Mouse (Mus musculus) spleen, postnatal 10 days (tissue): Measurements from ENCODE around the gene Hsf2bp.

Source experiments
- DNase-seq, 2 experiments: peaks; one replicate each; pipeline ENCODE4 v3.0.0; 2021 to 2022; ENCODE audit warnings: low spot score in 2 of 2

Hsf2bp gene

DNA sequence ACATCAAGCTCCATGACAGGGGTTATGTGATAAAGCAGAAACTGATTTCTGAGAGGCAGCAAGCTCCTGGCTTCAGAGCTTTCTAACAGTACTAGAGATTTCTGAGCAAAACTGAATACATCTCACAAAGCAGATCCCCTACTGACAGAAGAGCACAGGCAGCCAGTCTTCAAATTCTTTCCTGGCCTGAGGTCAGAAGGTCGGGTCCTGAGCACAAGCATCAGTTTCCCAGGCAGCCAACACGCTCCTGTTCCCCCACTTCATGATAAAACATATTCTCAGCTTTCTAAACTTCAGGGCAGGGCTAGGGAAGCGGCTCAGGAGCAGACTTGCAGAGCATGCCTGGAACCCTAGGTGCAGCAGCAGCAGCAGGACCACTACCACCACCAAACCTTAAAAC lies 52.7 kb downstream of the Hsf2bp start:
- no peak for DNase-seq

DNA sequence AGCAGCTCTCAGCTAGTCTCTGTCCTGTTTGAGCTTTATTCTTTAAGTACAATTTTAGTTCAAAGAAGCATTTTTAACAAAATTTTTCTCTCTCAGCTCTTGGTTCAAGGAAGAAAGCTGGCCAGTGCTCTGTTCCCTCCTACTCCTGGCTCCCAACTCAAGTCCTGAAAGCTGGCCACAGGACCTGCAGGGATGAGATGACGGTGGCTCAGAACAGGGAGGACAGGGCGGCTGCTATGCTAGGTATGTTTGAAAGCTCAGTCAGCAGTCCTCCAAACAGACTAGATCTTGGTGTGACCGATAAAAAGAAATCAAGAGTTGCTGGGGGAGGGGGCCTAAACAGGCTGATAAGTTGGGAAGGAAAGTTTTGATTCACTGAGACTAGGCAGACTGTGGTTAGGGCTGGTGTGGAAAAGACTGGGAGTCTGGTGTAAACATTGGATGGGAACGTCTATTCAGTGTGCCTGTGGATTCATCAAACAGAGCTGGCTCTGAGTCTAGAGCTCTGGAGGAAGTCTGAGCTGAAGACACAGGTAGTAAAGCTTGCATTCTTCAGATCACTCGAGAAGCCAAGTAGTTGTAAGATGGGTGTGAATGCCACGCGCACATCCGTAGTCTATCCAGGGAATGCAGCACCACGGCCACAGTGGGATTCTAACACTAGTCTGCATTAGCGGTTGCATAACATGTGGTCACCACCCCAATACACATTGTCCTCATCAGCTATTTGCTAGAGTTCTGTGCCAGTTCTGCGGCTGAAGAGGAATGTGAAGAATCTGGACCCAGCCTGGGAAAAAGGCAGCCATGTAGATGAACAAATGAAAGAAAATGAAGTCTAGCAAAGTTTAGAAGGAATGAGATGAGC lies 53.6 kb downstream of the Hsf2bp start:
- no peak for DNase-seq

DNA sequence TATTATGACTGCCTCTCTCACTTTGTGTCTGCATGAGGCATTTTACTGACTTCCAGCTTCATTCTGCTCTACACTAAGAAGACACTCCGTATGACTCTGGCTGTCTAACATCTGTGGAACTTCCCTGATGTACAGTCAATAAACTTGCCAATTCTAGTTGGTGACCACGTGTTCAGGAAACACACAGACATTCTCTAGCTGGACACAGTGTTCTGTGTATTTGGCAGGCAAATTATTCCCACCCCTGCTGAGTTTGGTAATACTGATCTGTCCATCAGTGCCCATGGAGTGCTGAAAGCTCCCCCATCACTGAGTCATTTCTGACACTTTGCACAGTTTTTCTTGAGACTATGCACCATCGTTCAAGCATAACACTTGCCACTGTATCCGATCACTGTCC lies 56.3 kb downstream of the Hsf2bp start:
- DNase-seq = no peak

DNA sequence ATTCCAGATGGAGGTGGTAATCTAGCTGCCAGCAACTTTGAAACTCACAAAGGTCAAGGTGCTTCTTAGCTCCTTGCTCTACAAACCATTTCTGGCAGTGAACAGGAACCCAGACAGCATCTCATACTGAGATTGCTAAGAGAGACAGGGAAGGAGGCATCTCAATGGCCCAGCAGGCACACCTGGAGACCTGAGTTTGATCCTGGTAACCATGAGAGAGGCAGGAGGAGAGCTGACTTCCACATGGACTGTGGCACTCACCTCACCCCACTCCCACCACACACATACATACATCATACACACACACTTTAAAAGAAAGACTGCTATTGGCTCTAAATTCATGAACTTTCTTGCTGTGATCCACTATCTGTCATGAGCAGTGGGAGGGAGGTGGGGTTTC lies 59.0 kb downstream of the Hsf2bp start:
- DNase-seq = no peak

DNA sequence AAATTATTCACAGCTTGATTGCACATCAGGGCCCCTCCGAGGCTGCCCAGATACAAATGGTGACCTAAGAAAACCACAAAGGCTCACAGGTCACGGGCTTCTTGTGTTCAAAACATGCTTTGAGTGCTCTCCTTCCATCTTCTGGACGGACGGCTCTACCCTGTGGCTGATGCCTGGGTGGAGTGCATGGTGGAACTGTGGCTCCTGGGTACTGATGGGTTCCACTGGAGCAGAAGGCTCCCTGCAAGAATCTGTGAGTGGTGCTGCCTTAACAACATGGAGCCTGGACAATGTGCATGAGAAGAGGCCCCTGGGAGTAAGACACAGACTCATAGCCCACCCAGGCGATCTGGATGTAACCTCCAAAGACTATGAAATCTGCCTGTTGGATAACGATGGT lies 59.6 kb downstream of the Hsf2bp start:
- DNase-seq = no peak

DNA sequence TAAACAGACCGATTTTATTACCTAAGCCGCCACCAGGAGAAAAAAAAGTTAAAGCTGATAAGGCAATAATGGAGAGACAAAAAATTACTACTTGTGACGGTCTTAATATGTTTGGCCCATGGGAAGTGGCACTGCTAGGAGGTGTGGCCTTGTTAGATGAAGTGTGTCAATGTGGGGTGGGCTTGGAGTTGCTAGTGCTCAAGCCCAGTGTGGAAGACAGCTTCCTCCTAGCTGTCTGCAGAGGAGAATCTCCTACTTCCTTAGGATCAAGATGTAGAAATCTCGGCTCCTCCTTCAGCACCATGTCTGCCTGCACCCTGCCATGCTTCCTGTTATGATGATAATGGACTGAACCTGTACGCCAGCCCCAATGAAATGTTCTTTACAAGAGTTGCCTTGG lies 61.5 kb downstream of the Hsf2bp start:
- DNase-seq = no peak

DNA sequence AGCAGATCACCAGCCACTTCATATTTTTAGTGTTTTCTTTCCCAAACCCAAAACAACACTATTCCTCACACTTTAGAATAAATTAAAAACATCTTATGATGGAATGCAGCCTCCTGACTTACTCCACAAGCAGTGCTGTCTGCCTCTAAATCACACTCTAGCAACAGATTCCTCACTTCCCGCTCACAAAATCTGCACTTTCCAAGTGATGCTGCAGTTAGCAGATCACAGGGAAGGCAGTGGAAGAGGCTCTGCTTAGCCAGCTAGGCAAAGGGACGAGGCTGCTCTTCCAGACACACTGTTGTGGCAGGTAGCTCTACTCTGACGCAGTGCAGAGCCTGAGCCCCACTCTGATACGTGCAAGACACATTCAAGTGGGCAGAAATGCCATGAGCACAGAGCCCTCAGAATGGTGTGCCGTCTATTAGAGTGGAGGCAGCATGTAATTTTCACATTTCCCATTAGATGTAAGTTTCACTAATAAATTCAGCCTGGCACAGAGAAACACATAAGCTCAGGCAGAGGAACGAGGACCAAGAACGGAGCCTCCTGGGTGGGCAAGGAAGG lies 62.4 kb downstream of the Hsf2bp start:
- no peak for DNase-seq

DNA sequence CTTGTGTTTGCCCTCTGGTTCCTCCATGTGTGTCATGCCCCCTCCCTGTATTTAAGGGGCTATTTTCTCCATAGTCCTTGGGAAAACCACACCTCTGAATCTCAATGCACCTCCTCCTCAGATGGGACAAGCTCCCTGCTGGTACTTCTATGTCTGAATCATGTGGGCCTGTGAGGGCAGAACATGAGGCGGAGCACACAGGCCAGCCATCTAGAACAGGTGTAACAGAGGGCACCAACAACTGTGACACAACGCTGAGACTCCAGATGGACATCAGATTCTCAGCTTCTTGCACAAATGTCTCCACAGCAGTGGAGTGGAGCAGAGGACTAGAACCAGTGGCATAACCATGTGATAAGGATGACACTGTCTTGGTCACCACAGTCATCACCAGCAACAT lies 65.3 kb downstream of the Hsf2bp start:
- no peak for DNase-seq

DNA sequence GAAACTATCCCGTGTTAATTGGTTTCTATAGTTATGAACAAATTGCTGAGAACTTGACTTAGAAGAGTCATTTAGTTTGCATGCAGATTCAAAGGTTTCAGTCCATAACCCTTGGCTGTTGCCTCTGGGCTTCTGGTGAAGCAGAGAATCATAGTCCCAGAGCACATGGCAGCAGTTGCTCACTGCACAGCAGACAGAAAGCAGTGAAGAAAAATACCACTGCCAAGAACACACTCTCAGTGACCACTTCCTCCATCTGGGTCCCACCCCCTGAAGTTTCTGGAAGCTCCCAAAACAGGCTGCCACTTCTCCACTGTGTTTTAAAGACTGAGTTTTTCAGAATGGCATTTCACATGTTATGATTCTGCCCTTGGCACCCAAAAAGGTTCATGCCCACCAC lies 67.3 kb downstream of the Hsf2bp start:
- DNase-seq = no peak

DNA sequence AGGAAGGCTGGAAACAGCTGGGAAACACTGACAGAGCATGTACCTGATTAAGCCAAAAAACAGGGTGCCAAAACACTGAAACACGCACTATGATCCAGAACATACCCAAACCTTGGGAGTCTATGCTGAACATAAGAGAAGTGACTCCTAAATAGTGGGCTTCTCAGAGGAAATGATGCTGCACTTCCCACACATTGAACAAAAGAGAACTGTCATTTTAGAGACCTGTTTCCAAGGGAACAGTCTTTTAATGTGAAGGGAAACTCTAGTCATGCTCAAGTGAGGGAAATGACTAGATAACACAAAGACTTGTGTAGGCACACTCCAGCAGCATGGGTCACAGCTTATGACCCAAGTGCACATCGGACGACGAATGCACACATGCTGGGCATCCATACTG lies 68.8 kb downstream of the Hsf2bp start:
- no peak for DNase-seq

DNA sequence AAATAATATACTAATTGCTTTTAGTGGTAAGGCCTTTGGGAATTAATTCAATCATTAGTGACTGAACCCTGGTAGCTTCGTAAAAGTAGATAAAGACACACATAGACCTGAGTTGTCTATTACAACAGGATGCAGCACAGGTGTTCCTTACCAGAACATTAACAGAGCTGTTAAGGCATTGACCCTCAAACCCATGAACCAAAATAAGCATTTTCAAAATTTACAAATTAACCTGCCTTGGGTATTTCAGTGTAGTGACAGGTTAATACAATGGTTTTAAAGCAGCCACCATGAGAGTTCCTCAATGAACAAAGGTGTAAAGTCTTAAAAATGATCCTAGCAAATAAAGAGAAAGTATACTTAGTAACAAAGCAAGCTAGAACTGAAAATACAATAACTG lies 69.6 kb downstream of the Hsf2bp start:
- no peak for DNase-seq

DNA sequence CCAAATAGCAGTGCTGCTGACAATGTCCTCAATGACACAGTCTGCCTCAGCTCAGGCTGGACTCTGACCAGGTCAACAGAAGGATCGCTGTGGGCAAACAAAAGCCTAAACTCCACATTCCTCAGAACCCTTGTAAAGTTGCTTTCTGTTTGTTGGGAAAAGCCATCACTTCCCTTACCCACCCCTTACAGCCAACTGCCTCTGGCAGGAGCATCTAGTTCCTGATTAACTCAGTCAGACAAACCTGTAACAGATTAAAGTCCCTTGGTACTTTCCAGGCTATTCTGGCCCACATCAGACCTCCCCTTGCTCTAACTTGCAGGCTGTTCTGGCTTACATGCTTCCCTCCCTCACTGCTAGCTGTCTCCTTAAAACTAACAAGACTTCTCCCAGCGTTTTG lies 70.5 kb downstream of the Hsf2bp start:
- DNase-seq = no peak

DNA sequence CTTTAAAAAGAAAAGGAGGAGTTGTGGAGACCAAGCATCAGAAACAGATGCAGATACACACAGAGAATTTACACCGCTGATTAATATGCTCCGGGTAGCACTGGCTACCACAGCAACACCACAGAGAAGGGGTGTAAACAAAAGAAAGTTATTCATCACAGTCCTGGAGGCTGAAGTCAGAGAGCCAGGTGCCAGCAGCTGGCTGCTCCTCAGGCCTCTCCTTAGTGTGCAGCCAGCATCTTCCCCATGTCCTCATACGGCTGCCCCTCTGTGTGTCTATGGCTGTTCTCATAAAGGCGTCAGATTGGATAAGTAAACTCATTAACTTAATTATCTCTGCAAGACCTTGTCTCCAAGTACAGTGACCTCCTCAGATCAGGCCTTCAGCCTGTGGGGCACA lies 73.2 kb downstream of the Hsf2bp start:
- no peak for DNase-seq

DNA sequence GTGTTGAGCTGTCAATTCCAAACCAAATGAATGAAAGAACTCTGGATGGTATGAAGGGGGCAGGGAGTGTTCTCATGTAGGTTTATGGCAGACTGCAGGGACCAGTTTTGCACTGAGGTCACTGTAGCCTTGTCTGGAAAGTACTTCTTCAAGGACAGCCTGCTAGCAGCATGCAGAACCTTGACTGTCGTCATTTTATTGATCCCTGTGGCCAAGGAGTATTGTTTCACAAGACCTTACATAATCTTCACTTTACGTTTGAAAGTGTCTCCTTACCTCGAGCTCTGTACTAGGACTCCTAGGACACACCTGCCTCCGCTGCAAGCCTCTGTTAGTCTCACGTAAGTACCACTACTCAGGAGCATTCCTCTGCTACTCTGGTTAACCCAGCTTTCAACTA lies 73.9 kb downstream of the Hsf2bp start:
- no peak for DNase-seq

DNA sequence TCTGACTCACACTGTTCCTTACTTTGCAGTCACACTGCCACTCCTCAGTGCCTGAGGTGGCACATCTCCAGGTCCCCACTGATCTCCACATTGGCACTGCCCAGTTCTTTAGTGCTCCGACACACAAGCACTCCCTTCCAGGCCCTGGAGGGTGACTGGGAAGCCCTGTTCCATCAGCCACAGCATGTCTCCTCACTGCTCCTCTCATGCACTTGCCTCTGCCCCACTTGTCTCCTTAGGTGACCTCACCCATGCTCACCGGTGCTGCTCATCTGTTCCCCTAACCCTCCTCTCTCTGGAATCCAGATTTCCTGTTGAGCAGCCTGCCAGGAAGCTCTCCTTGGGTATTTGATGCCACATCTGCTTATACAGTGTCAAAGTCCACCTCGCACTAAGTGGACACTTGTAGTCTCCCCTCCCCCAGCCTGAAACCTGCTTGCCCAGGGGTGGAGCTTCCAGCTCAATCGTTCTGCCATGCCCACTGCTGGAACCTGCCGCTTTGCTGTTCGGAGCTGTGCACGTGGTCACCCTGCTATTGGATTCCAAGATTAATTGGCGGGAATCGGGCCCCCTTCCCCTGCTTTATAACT lies 81.5 kb downstream of the Hsf2bp start:
- peak in 1 of 2 experiments; percentile 8 for DNase-seq

DNA sequence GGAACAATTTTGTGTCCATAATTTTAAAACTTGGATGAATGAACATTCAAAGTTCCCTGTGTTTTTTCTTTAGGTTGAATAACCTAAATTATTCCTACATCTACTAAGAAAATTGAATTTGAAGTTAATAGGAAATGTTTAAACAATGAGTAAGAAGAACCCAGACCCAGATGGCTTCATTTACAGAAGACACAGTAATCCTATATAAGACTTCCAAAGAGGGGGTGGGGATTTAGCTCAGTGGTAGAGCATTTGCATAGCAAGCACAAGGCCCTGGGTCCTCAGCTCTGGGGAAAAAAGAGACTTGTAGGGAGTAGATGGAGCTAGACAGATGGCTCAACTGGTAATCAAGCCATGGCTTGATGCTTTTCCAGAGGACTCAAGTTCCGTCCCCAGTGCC lies 87.1 kb downstream of the Hsf2bp start:
- DNase-seq = no peak

DNA sequence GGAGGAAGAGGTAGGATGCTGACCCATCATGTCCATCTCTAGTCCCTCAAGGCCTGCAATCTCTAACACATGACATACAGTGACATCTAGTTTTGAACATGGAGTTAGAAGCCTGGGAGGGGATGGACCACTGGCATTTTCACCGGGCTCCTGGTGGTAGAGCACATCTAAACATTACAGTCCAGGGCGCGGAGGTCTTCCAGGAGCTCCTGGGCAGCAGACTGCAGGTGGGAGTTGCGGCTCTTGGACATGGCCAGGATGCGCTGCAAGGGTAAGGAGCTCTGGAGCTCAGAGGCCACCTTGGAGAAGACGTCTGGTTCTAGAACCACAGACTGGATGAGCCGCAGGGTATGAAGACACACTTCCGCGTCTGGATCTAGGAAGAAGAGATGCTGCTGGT lies 89.7 kb downstream of the Hsf2bp start:
- DNase-seq = peak in 1 of 2 experiments; percentile 6

DNA sequence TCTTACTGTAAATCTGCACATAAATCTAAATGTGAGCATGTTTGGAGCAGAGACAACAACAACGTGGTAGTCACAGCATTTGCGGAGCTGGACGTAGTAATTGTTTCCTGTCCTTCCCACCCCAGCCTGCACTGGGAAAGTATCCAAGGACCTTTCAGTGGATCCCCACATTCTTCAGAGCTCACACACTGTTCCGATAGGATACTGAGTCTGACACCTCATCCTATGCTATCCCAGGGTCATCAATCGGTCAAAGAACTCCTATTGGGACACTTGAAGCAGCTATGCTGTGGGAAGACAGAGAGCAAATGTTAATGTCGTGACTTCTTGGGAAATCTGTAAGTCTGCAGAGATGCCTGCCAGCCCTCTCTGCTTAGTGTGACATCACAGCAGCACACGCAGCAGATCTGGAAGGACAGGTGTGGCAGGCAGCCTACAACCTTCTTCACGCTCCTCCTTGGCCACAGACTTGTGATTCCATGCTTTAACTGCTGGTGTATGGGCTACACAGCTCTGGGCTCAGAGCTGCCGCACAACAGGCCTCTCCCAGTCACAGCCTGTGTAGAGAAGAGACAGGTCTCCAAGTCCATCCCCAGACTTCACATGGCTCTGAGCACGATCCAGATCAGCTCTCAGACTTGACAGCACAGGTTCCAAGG lies 92.1 kb downstream of the Hsf2bp start:
- DNase-seq = peak in 1 of 2 experiments; percentile 11

DNA sequence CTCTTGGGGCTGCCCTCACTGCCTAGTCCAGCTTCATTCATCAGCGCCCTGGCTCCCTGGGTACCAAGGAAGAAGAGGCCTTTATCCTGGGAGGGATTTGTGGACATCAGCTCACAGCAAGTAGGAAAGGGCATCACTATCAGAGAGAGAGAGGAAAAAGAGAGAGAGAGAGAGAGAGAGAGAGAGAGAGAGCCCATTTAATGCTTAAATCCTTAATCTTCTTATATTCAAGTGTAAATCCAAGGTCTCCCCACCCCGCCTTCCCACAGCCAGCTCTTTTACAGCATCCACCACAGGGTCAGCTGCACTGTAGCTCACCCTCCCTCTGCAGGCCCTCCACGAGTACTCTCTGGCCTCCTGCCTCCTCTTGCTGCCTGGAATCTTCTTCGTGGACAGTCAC lies 94.5 kb downstream of the Hsf2bp start:
- DNase-seq = peak in 1 of 2 experiments; percentile 10

DNA sequence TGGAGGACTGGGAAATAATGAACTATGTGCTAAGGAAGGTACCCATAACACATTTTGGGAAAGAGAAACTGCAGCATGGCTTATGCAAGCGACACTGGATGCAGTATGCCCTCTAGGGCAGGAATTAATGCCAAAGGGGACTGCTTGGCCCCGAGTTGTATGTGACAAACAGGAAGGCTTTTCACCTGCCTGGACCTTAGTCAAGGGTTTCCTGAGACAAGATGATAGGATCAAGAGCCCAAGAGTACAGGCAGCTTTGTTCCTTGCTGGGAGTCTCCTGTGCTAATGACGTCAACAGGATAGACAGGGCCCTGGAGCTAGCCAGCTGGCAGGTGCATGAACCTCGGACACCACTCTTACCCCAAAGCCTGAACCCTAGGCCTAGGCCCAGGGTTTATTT lies 95.5 kb downstream of the Hsf2bp start:
- peak in 1 of 2 experiments; percentile 7 for DNase-seq

DNA sequence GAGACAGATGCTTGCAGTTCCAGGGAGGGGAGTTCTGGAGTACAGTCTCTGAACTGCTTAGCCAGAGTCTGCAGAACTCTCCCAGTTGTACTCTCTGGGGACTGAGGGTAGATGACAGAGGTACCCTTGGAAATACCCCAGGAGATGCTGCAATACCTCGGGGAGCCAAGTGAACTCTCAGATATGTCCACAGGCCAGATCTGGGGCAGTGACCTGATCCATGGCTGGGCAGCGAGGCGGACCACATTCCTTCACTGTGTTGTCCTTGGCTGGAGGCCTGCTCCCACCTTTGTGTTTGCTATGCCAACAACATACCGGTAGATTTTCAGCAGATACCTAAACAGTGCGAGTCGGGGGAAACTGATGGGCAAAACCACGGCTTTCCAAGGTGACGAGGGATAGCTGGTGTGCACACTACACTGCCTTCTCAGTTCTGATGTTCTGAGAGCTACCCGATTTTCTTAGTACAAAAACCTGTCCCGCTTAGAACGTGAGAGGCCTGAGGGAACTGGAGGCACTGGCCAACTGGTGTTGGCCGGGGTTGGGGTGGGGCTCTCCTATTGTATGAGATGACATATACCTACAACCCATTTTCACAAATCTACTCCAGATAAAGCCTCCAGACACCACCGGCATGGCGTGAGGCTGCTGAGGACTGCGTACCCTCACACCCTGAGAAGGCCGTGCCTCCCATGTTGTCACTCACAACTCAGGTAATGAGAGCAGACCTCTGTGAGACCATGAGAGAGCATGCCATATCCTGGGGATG lies 96.7 kb downstream of the Hsf2bp start:
- peak in 1 of 2 experiments; percentile 10 for DNase-seq
